Mouse (Mus musculus) ovary, postnatal 36 days (tissue): ENCODE measurements around the gene Sez6l2.

Source experiments
- DNase-seq: peaks from one replicate; pipeline ENCODE4 v3.0.0; 2022; ENCODE audit warnings: low spot score, mixed read lengths

Sez6l2 gene

DNA sequence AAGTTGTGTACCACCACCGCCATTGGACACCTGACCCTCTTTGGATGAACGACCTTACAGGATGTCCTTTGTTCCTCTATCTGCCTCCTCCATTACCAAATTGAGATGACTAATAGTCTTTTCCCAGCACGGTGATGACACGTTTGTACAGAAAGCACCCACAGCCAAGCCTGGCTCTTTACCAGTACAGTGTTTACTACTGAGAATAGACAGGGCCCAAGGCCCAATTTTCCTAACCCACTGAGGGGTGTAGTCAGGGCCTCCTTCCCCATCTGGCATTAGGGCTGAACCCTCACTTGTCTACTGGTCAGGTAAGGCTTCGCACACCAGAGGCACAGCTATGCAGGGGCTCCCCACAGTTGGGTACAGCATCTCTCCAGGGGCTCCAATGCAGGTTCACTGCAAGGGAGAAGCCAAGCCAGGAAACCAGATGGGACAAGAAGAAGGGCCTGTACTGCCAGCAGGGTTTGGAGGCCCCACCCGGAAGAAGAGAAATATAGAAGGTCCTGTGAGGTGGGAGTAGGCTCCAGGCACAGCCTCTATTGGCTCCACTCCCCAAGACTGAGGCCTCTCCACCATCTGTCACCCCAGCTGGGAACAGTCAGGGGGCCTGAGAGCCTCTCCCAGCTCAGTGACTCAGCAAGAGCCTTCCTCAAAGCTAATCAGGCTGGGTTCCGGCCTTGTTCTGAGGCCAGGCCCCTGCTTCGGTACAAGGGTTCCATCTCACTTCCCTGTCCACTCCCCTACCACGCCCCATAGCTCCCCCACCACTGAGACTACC is 58.1 kb downstream of the Sez6l2 start:
- no peak for DNase-seq

DNA sequence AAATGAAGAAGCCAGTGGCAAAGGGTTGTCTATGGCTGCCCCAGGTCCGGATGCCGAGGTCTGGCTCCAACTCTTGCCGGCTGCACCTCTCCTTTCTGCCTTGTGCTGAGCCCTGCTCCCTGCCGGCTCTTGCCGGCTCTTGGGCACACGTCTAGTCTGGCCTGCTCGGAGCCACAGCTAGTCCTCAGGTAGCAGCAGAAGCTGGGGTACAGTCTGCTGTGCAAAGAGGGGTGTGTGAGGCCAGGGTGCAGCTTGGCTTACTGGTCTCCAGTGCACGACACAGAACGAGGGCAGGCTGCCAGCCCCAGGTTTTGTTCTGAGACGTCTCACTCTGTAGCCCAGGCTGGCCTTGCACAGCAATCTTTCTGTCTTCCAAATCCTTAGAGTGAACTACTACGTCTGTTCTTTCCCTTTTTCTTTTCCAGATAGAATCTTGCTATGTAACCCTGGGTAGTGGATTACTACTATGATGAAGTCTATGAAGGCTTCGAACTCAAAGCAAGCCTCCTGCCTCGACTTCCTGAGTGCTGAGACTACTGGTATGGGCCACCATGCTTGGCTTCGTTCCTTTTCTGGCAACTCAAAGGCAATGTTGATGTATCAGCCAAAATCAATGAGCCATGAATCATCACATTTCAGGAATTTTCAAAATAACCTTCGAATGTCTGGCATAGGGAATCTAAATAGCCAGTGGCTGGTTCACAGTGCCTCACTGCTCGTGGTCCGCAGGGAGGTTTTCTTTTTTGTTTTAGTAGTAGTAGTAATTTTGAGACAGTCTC is 59.1 kb downstream of the Sez6l2 start:
- DNase-seq = no peak

DNA sequence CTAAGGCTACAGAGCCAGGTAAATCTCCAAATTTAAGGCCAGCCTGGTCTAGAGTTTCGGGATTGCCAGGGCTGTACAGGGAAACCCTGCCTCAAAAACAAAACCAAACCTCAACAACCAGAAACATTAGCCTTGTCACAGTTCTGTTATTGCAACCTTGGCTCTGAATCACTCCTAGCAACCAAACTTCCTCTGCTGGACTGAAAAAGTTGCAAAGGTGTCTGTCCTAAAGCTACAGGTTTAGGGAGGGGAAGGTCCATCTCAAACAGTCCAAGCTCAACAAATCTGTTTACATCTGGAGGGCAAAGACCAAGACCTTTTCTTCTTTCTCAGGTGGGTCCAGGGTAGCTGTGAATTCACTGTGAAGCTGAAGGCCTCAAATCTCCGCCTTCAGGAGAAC is 60.7 kb downstream of the Sez6l2 start:
- DNase-seq = no peak

GRCm38 (mm10) chr7:127011717-127012116 is 61.4 kb downstream of the Sez6l2 start:
- DNase-seq = no peak

GRCm38 (mm10) chr7:127012374-127012773 is 62.0 kb downstream of the Sez6l2 start:
- DNase-seq = no peak

- no peak for DNase-seq
Observed at GRCm38 (mm10) chr7:127012845-127013244, 62.5 kb downstream of the Sez6l2 start.

- no peak for DNase-seq
Observed at GRCm38 (mm10) chr7:127013385-127013784, 63.0 kb downstream of the Sez6l2 start.

DNA sequence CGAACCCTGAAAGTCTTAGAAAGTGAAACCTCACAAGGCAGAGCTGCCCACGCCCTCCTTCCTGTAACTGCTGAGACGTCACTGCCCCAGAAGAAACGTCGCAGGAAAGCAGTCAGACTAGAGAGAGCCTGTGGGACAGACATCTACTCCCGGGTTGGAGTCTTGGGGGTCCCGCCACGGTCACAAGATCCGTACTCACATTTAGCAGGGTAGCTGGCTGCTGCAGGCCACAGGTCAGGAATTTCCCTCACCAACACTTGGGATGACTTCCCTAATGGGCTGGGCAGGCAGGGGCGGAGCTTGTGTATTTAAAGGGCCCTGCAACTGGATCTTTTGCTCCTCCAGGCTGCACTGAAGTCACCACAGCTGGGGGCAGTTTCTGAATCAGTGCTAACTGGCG is 64.0 kb downstream of the Sez6l2 start, which contains the start of gene Mvp:
Gene Mvp (minus strand): TSS at position 302 of the 400 bp plus-strand sequence.
- DNase-seq = peak; percentile 61

GRCm38 (mm10) chr7:127014993-127015392 is 64.6 kb downstream of the Sez6l2 start:
- no peak for DNase-seq

DNA sequence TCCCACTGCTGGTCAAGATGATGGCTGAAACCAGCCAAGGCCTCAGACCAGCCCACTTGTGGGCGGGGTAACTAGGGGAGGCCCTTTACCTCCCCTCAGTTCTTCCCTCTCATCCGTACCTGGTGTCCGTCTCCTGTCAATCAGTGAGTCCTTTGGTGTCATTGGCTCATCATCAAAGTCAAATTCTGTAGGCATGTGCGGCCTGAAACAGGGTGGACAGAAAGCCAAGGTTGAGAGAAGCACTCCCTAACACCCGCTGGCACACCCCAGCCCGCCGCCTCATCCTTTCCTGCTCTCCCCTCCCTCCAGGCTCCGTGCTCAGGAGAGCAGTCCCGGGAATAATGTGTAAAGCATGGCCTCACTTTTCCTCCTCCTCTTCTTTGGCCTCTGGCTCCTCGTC is 65.7 kb downstream of the Sez6l2 start:
- no peak for DNase-seq

GRCm38 (mm10) chr7:127016481-127016485 is 65.9 kb downstream of the Sez6l2 start, which contains the start of gene Pagr1b:
TSS of gene Pagr1b (minus strand) at chr7:127016484.
- no peak for DNase-seq

DNA sequence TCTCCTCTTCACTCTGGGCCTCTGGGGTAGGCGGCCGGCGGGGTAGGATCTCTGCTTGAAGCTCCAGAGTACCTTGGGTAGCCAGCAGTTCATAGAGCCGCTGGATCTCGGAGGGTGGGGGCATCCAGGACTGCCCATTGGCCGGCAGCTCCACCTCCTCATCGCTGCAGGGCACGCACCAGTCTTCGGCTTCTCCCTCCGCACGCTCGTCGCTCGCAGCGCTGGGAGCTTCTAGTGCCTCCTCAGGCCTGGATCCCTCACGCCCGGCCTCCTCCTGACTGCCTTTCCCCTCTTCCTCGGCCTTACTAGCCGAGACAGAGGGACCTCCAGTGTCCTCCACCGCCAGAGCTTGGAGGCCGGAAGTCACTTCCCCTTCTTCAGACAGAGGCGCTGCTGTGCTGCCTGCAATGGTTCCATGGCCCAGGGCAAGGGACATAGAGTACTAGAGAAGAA is 66.1 kb downstream of the Sez6l2 start:
- DNase-seq = peak; percentile 70

- peak; percentile 94 for DNase-seq
Observed at GRCm38 (mm10) chr7:127016971-127017949, 66.9 kb downstream of the Sez6l2 start, which contains the start of gene Pagr1a. TSS of gene Pagr1a (minus strand) at chr7:127017352.

DNA sequence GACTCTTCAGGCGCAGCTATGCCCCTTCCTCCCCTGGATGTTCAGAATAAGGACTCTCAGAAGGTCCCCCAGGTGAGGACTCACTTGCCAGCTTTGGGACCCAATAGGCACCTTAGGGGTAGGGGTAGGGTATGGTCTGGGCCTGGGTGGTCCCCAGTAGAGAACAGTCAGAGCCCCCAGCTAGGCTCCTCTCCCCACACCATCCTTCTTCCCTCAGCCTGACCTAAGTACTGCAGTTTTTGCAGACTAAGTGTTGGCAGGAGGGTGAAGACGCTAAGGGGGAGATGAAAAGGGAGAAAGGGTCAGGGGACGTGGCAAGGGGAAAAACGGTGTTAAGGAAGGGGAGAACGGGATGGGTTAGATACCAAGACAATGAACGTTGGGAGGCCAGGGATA is 67.6 kb downstream of the Sez6l2 start:
- no peak for DNase-seq

- DNase-seq = no peak
Observed at GRCm38 (mm10) chr7:127018416-127019305, 68.3 kb downstream of the Sez6l2 start.

GRCm38 (mm10) chr7:127019306-127019960 is 69.1 kb downstream of the Sez6l2 start:
- DNase-seq = no peak

GRCm38 (mm10) chr7:127020031-127020430 is 69.7 kb downstream of the Sez6l2 start:
- no peak for DNase-seq
